Mouse (Mus musculus): ENCODE data around the gene BC055324. TPM values are rescaled to one million over a fixed set of nuclear protein-coding genes. Genes with fewer than 3 reads are reported as not detected.
A peak's percentile ranks its signal among the peaks of the same experiment; 100 is the strongest.

BC055324 gene
- polyA plus RNA-seq, 1 experiment from 2014 or later: 8.4 TPM

- Histone ChIP-seq H3K9ac (no peak overlapping the region), H3K4me2 (no peak overlapping the region), H3K9me3 (no peaks in the 10 kb centered on the region), H3K4me3 (no peak overlapping the region), H3K27me3 (no peaks in the 10 kb centered on the region), H3K4me1 (replicated peaks) (no peaks in the 10 kb centered on the region), H3K36me3 (no peaks in the 10 kb centered on the region), H3K27ac (no peak overlapping the region)
- 65% methylated on average over 6 of the region's 6 CpGs for WGBS
- ATAC-seq (ENCODE audit: low FRiP score): no peak
Measured at GRCm38 (mm10) chr1:164001831-164002452, 7.3 kb upstream of the BC055324 start.

DNA sequence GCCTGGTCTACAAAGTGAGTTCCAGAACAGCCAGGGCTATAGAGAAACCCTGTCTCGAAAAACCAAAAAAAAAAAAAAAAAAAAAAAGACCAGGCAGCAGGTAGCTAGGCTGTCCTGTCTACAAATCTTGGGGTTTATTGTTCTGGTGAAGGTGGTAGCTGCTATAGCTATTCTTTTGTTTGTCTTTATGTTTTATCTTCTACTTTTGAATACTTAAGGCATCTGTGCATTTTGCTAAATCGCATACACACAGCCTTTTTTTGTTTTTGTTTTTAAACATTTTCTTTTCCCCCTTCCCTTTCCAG, 965 bp upstream of the BC055324 start:
- no peak for ATAC-seq (ENCODE audit: low FRiP score)
- Histone ChIP-seq H3K4me3 (peak overlapping the region; percentile 80), H3K9me3 (no peaks in the 10 kb centered on the region), H3K36me3 (no peaks in the 10 kb centered on the region), H3K4me1 (replicated peaks) (peaks cover 18% of the 10 kb centered on the region), H3K27me3 (no peaks in the 10 kb centered on the region), H3K9ac (peak overlapping the region; percentile 82), H3K27ac (peak overlapping the region; percentile 90; the same call in 1 of the 2 replicates), H3K4me2 (peak overlapping the region; percentile 79)
- 78% methylated on average over 2 of the region's 2 CpGs for WGBS

DNA sequence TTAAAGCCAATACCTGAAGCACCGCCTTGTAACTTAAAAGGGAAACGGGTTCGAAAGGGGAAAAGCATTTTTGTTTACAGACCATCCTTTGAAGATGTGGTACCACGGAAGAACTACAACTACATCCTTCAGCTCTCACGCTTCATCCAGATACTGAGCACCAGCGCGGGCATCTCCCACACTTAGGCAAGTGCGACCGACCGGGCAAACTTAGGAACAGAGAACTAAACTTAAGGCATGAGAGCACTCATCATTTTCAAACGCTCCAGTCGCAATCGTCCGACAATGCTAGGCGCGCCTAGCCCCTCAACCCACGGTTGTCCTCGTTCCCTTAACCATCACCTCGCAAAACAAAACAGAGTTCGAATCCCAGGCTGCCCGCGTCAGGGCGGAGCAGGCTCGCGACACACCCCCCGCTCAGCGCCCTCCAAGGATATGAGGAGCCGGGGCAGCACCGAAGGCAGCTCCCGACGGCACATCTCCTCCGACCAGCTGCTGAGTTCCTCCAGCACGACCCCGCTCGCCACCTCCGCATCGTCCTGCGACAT, 349 bp downstream of the BC055324 start:
- 1% methylated on average over 38 of the region's 38 CpGs for WGBS
- peak overlapping the region; percentile 80 for H3K4me3 ChIP-seq
- peak overlapping the region; percentile 79 for H3K4me2 ChIP-seq
- peaks cover 18% of the 10 kb centered on the region for H3K4me1 ChIP-seq (replicated peaks)
- H3K27me3 ChIP-seq: no peaks in the 10 kb centered on the region
- H3K9me3 ChIP-seq: no peaks in the 10 kb centered on the region
- peak overlapping the region; percentile 82 for H3K9ac ChIP-seq
- H3K36me3 ChIP-seq: no peaks in the 10 kb centered on the region
- peak; percentile 87 for ATAC-seq (ENCODE audit: low FRiP score)
- H3K27ac ChIP-seq: no peak overlapping the region

- WGBS: 94% methylated on average over 4 of the region's 4 CpGs
- Histone ChIP-seq H3K27me3 (no peaks in the 10 kb centered on the region), H3K4me3 (no peak overlapping the region), H3K36me3 (no peaks in the 10 kb centered on the region), H3K9ac (no peak overlapping the region), H3K27ac (no peak overlapping the region), H3K4me2 (no peak overlapping the region), H3K4me1 (replicated peaks) (peaks cover 18% of the 10 kb centered on the region), H3K9me3 (no peaks in the 10 kb centered on the region)
- no peak for ATAC-seq (ENCODE audit: low FRiP score)
Measured at GRCm38 (mm10) chr1:163992371-163992770, 2.2 kb downstream of the BC055324 start.

- WGBS: 92% methylated on average over 1 of the region's 1 CpGs
- Histone ChIP-seq H3K4me1 (replicated peaks) (no peaks in the 10 kb centered on the region), H3K36me3 (peaks cover 6% of the 10 kb centered on the region), H3K9ac (no peak overlapping the region), H3K4me2 (no peak overlapping the region), H3K27ac (no peak overlapping the region), H3K4me3 (no peak overlapping the region), H3K27me3 (no peaks in the 10 kb centered on the region), H3K9me3 (no peaks in the 10 kb centered on the region)
- no peak for ATAC-seq (ENCODE audit: low FRiP score)
Measured at GRCm38 (mm10) chr1:163976515-163976914, 18.1 kb downstream of the BC055324 start.

GRCm38 (mm10) chr1:163975088-163975487, 19.5 kb downstream of the BC055324 start:
- no peaks in the 10 kb centered on the region for H3K4me1 ChIP-seq (replicated peaks)

DNA sequence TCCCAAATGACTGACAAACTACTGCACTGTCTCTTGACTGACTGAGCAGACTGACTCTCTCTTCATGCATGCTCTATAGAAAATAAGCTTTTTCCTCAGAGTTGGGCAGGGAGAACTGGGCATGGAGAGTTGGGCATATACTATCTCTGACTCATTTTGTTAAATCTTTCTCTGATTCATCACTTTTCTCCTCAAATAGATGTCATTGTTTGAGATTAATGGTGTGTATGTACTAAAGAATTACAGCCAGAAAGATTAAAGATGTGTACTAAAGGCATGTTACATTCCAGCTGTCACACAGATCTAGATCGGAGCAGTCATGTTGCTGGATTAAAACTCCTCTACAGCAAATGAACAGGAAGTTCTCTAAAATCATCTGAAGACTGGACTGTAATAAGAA, 20.1 kb downstream of the BC055324 start:
- 91% methylated on average over 1 of the region's 1 CpGs for WGBS
- Histone ChIP-seq H3K4me3 (no peak overlapping the region), H3K27ac (no peak overlapping the region), H3K36me3 (peaks cover 3% of the 10 kb centered on the region; the same call in 1 of the 2 replicates), H3K27me3 (no peaks in the 10 kb centered on the region), H3K4me2 (no peak overlapping the region), H3K4me1 (replicated peaks) (no peaks in the 10 kb centered on the region), H3K9ac (no peak overlapping the region), H3K9me3 (no peaks in the 10 kb centered on the region)
- no peak for ATAC-seq (ENCODE audit: low FRiP score)

More at GRCm38 (mm10) chr1:163975088-163975487, 19.5 kb downstream of the BC055324 start:
- no peak overlapping the region for H3K9ac ChIP-seq
- no peak for ATAC-seq (ENCODE audit: low FRiP score)
- no peak overlapping the region for H3K27ac ChIP-seq
- H3K27me3 ChIP-seq: no peaks in the 10 kb centered on the region
- 99% methylated on average over 2 of the region's 2 CpGs for WGBS
- H3K4me3 ChIP-seq: no peak overlapping the region
- no peaks in the 10 kb centered on the region for H3K9me3 ChIP-seq
- H3K36me3 ChIP-seq: peaks cover 3% of the 10 kb centered on the region; the same call in 1 of the 2 replicates
- H3K4me2 ChIP-seq: no peak overlapping the region

DNA sequence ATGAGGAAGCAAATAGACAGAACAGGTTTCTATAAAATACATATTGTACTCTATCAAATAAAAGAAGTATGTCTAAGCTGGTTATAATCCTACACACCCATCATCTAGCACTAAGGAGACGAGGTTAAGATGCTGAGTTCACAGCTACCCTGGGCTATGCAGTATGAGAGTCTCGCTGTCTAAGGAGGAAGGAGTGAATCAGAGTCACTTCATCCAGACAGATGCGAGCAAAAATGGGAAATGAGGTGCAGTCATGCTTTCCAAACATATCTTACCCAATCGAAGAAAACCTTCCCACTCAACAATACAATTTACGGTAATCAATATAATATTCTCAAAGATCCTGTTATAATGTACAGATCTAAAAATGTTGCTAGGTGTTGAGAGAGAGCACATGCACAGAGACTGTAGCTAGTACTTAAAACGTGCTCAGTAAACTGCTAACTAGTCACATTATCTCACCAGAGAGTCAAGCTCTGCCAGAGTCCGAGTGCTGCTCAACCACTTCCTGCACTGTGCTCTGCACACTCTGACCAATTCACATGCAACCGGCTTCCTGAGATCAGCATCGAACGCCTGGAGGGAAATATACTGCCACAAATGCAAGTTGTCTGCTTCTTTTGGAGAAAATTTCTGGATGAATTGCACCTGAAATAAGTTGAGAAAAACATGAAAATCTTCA, 30.4 kb downstream of the BC055324 start:
- no peak for ATAC-seq (ENCODE audit: low FRiP score)
- WGBS: 91% methylated on average over 10 of the region's 10 CpGs

DNA sequence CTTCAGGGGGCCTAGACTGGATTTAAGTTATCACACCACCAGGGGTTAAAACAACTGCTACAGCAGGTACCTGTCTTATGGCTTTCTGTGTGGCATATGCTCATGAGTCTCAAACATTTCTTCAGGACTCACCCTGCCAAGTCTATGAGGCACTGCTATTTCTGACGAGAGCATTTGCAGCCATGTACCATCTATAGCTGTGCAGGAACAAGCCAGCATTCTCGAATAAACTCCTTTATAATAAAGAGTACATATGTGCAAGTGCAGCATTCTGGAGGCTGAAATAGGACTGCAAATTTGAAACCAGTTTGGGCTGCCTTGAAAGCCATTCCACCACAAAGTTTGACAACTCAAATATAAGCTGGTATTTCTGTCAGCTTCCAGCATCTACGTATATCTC, 36.6 kb downstream of the BC055324 start:
- Histone ChIP-seq H3K9me3 (no peaks in the 10 kb centered on the region), H3K27me3 (no peaks in the 10 kb centered on the region), H3K4me3 (no peak overlapping the region), H3K4me2 (no peak overlapping the region), H3K36me3 (peaks cover 43% of the 10 kb centered on the region), H3K27ac (no peak overlapping the region), H3K9ac (no peak overlapping the region), H3K4me1 (replicated peaks) (no peaks in the 10 kb centered on the region)
- 88% methylated on average over 3 of the region's 3 CpGs for WGBS
- no peak for ATAC-seq (ENCODE audit: low FRiP score)

More for the DNA sequence above, 30.4 kb downstream of the BC055324 start:
- Histone ChIP-seq H3K9me3 (no peaks in the 10 kb centered on the region), H3K4me2 (no peak overlapping the region), H3K4me3 (no peak overlapping the region), H3K36me3 (peaks cover 24% of the 10 kb centered on the region), H3K4me1 (replicated peaks) (no peaks in the 10 kb centered on the region), H3K9ac (no peak overlapping the region), H3K27me3 (no peaks in the 10 kb centered on the region), H3K27ac (no peak overlapping the region)

GRCm38 (mm10) chr1:163953396-163953795, 41.2 kb downstream of the BC055324 start:
- 90% methylated on average over 2 of the region's 2 CpGs for WGBS
- no peaks in the 10 kb centered on the region for H3K9me3 ChIP-seq
- H3K27ac ChIP-seq: no peak overlapping the region
- H3K9ac ChIP-seq: no peak overlapping the region
- no peak overlapping the region for H3K4me2 ChIP-seq
- peaks cover 76% of the 10 kb centered on the region for H3K36me3 ChIP-seq
- ATAC-seq (ENCODE audit: low FRiP score): no peak
- no peaks in the 10 kb centered on the region for H3K4me1 ChIP-seq (replicated peaks)
- no peak overlapping the region for H3K4me3 ChIP-seq
- no peaks in the 10 kb centered on the region for H3K27me3 ChIP-seq

DNA sequence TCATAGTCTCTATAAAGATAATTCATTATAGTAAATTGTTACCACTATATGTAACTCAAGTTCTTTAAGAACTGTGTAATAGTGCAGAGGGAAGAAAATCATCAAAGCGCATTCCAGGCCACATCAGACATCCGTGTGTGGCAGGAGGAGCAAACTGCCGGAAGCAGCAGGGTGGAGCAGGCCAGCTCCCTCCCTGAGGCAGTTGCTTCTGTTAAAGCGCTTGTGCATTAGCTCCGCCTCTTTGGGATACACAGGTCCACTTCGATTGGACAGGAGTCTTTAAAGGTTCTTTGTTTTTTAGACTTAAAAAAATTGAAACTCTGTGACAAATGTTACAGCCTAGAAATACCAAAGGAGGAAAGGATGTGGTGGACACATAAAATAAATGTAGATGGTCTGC, 52.5 kb downstream of the BC055324 start:
- H3K27ac ChIP-seq: no peak overlapping the region
- H3K4me2 ChIP-seq: no peak overlapping the region
- peaks cover 92% of the 10 kb centered on the region for H3K36me3 ChIP-seq
- H3K9me3 ChIP-seq: no peaks in the 10 kb centered on the region
- 79% methylated on average over 6 of the region's 6 CpGs for WGBS
- no peak for ATAC-seq (ENCODE audit: low FRiP score)
- no peak overlapping the region for H3K4me3 ChIP-seq
- H3K27me3 ChIP-seq: no peaks in the 10 kb centered on the region
- no peak overlapping the region for H3K9ac ChIP-seq
- H3K4me1 ChIP-seq (replicated peaks): no peaks in the 10 kb centered on the region

DNA sequence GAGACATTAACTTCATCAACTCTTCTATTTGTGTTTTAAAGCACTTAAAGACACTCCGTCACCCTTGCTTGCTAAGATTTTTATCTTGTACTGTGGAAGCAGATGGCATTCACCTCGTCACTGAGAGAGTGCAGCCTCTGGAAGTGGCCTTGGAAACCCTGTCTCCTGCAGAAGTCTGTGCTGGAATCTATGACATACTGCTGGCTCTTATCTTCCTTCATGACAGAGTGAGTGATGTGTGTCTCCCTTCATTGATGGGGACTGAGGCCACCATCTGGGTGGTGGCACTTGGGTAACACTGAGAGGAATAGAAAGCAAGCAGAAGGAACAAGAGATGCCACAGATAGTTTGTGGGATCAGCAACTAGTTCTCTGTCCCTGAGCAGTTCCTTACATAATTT, 60.0 kb downstream of the BC055324 start:
- WGBS: 96% methylated on average over 2 of the region's 2 CpGs
- H3K4me3 ChIP-seq: no peak overlapping the region
- H3K36me3 ChIP-seq: peaks cover 60% of the 10 kb centered on the region

GRCm38 (mm10) chr1:163931801-163932200, 62.8 kb downstream of the BC055324 start:
- Histone ChIP-seq H3K36me3 (peaks cover 37% of the 10 kb centered on the region), H3K27me3 (no peaks in the 10 kb centered on the region), H3K4me2 (no peak overlapping the region), H3K9me3 (no peaks in the 10 kb centered on the region), H3K9ac (no peak overlapping the region), H3K27ac (no peak overlapping the region), H3K4me1 (replicated peaks) (peaks cover 27% of the 10 kb centered on the region), H3K4me3 (no peak overlapping the region)
- no peak for ATAC-seq (ENCODE audit: low FRiP score)
- whole genome bisulfite sequencing: 88% methylated on average over 8 of the region's 8 CpGs

More for the DNA sequence above, 60.0 kb downstream of the BC055324 start:
- Histone ChIP-seq H3K4me1 (replicated peaks) (peaks cover 18% of the 10 kb centered on the region), H3K27me3 (no peaks in the 10 kb centered on the region), H3K9me3 (no peaks in the 10 kb centered on the region), H3K27ac (no peak overlapping the region), H3K9ac (no peak overlapping the region), H3K4me2 (no peak overlapping the region)
- no peak for ATAC-seq (ENCODE audit: low FRiP score)

Data from hindbrain, embryonic 13.5 days (tissue).